Mouse (Mus musculus) left cerebral cortex, postnatal 36 days (tissue): ENCODE results near the gene Sugct. TPM values are rescaled to one million over a fixed set of nuclear protein-coding genes. Genes with fewer than 3 reads are reported as not detected.
"Not testable (repeated sequence)": the region's sequence is repeated elsewhere in the genome, so short reads cannot be mapped to it uniquely, and the experiment has no call there.

Source experiments
- DNase-seq, 2 experiments: peaks; one replicate each; pipeline ENCODE4 v3.0.0; 2021 to 2022; ENCODE audit warnings: low spot score in 2 of 2, mixed read lengths in 1 of 2
- intact Hi-C: fragments of 180-260 bp; cut with DNase I; formaldehyde crosslinking; loops from one replicate; pipeline ENCODE4 v1.15.1; 2025
- total RNA-seq, 2 experiments: library from RNA; stranded (reverse); gene quantifications; 2 replicates each; pipeline ENCODE4 v1.2.3; 2021

Gene Sugct
- total RNA-seq, 2 experiments from 2014 or later: 2.0 to 2.1 TPM

GRCm38 (mm10) chr13:17624976-17625375, 70.4 kb downstream of the Sugct start:
- intact Hi-C loops: no loop called here
- DNase-seq: no peak

DNA sequence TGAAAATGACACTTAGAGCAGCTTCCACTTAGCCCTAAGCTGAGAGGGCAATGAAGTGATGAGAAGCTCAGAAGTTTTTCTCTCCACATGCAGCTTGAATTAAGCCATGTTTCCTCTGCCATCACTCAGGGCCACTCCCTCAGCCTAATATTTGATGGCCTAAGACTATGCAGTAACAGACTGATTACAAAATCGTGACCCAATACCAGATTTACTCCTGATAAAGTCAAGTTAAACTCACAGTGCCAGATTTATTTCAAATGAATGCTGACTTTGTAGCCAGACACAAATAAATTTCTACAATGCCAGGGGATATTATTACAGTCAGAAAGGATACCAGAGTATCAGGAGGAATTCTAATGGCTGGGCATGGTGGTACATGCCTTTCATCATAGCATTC, 89.1 kb downstream of the Sugct start:
- no peak for DNase-seq
- intact Hi-C loops: no loop called here

- DNase-seq: no peak
- intact Hi-C loops: no loop called here
Observed at GRCm38 (mm10) chr13:17604670-17605069, 90.7 kb downstream of the Sugct start.

GRCm38 (mm10) chr13:17603756-17604155, 91.6 kb downstream of the Sugct start:
- intact Hi-C loops: no loop called here
- DNase-seq: no peak

- intact Hi-C loops: no loop called here
- DNase-seq: no peak
Observed at GRCm38 (mm10) chr13:17585267-17585913, 110.0 kb downstream of the Sugct start.

GRCm38 (mm10) chr13:17584804-17585203, 110.5 kb downstream of the Sugct start:
- intact Hi-C loops: loop anchor here (5.0 kb wide), 1 partner anchor 1598 kb away; no protein-coding TSS in a partner anchor
- no peak for DNase-seq

- DNase-seq: peak in 1 of 2 experiments; percentile 8
- intact Hi-C loops: loop anchor here (5.0 kb wide), 1 partner anchor 1594 kb away; no protein-coding TSS in a partner anchor
Observed at GRCm38 (mm10) chr13:17581684-17582083, 113.7 kb downstream of the Sugct start.

GRCm38 (mm10) chr13:17559357-17559756, 136.0 kb downstream of the Sugct start:
- no peak for DNase-seq
- intact Hi-C loops: no loop called here

DNA sequence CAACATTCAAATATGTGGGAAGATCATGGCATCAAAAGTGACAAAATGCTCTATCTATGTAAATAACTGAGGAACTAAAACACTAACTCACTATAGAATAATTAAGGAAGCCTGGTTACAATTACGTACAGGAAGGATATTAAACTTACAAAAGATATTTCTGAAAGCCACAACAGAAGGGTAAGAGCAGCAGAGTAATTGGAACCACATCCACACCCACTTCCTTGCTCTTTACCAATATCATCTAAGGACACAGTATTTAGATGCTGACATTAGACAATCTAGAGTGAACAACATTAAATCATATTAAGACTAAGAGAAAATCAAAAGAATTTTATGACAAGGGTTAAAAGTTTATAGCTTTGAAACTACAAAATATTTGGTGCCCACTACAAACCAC, 159.0 kb downstream of the Sugct start:
- DNase-seq: no peak
- intact Hi-C loops: no loop called here

GRCm38 (mm10) chr13:17534871-17535270, 160.5 kb downstream of the Sugct start:
- intact Hi-C loops: no loop called here
- DNase-seq: no peak

GRCm38 (mm10) chr13:17534469-17534868, 160.9 kb downstream of the Sugct start:
- DNase-seq: no peak
- intact Hi-C loops: no loop called here

- DNase-seq: no peak
- intact Hi-C loops: no loop called here
Observed at GRCm38 (mm10) chr13:17511184-17511778, 184.1 kb downstream of the Sugct start.

- intact Hi-C loops: no loop called here
- peak in 1 of 2 experiments; percentile 11 for DNase-seq
Observed at GRCm38 (mm10) chr13:17494936-17495335, 200.4 kb downstream of the Sugct start.

DNA sequence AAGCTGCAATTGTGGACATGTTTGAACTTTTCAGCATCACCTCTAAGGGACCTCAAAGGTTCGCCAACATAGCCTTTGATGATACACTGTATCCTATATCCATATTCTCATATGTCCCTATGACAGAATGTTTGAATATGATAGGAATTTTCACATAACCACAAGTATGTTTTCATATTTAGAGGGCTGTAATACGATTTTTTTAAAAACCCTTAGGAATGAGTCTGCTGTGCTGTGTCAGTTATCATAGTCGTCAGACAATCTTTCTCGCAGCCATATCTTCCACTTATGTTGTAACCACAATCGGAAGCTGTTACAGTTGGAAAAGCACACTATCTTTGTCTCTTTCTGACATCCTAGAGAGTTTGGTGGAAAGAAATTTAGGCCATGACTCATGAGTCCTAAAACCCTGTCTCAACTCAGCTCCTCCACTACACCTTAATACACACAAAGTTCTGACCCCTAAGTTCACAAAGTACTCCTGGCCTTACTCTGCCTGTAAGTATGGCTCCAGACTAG, 201.2 kb downstream of the Sugct start:
- DNase-seq: no peak
- intact Hi-C loops: no loop called here

DNA sequence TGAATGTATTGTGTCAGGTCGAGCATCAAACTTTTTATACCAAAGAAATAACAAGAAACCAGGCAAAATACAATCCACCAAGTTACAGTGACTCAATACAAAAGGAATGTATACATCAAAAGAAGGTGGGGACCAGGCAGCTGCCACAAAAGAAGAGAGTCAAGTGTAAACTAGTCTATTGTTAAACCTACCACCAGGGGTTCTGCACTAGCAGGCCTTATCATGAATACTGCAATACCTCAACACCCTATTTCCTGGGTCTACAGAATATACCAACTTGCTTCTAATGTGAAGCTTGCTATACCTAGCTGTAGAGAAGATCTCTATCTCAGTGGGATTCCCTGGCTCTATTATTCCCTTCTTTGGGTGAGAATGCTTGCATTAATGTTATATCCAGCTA, 237.4 kb downstream of the Sugct start:
- intact Hi-C loops, DNase-seq: not testable (repeated sequence)

GRCm38 (mm10) chr13:17432139-17432916, 263.0 kb downstream of the Sugct start:
- intact Hi-C loops: loop anchor here (5.0 to 10.0 kb wide), 2 partner anchors 668 to 1410 kb away; no protein-coding TSS in a partner anchor
- DNase-seq: peak in 1 of 2 experiments; percentile 4

DNA sequence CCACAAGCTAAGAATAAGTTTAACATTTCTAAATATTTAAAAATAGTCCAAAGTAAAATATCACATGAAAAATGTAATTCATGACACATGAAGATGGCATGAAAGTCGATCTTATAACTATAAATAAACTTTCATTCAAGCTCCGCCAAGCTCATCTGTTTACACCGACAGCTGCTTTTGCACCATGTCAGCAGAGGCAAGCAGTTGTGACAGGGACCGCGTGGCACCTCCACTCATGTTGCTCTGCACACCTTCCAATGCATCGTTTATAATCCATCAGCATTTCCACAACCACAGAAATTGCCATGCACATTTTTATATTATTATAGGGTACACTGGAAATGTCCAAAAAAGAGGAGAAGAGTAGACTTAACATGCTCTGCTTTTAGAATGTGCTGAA, 273.5 kb downstream of the Sugct start:
- intact Hi-C loops: no loop called here
- DNase-seq: no peak

DNA sequence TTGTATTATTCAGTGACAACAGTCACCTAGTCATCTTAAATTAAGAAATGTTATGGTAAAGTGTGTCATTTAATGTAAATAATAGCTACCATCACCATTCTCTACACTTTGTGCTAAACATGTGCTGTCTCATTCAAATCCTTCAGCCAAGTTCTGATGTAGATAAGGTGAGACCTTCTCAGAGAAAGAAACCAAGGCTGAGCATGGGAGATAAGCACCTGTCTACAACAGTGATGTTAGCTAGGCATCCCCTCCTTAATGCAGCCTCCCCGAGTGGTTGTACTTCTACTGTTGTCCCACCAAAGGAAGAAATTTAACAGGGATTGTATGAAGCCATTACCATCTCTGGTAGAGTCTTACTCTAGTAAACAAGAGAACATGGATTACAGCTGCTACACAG, 274.8 kb downstream of the Sugct start:
- DNase-seq: no peak
- intact Hi-C loops: no loop called here

- DNase-seq: no peak
- intact Hi-C loops: no loop called here
Observed at GRCm38 (mm10) chr13:17342836-17343235, 352.5 kb downstream of the Sugct start.

- DNase-seq: no peak
- intact Hi-C loops: no loop called here
Observed at GRCm38 (mm10) chr13:17335885-17336540, 359.3 kb downstream of the Sugct start.
